Mouse (Mus musculus) C2C12 (cell line): ENCODE data around the gene Ccnd3. TPM values are rescaled to one million over a fixed set of nuclear protein-coding genes. Genes with fewer than 3 reads are reported as not detected.

ENCODE experiments used
- H3K27me3 ChIP-seq: one replicate; pipeline ENCODE4 v1.6.1; 2011; ENCODE audit not compliant: control insufficient read depth, insufficient read depth, insufficient read length
- H3K36me3 ChIP-seq: one replicate; pipeline ENCODE4 v1.6.1; 2011; ENCODE audit not compliant: control insufficient read depth, insufficient read depth
- H3K4me3 ChIP-seq: one replicate; pipeline ENCODE4 v1.5.1; 2011; ENCODE audit warnings: mild to moderate bottlenecking, control low read depth; ENCODE audit not compliant: poor library complexity, insufficient read depth, severe bottlenecking
- H3K79me2 ChIP-seq: one replicate; pipeline ENCODE4 v1.6.1; 2011; ENCODE audit not compliant: control insufficient read depth, insufficient read depth
- H3K79me3 ChIP-seq: one replicate; pipeline ENCODE4 v1.6.1; 2011; ENCODE audit warnings: low read depth, control low read depth
- H3ac ChIP-seq: one replicate; pipeline ENCODE3; 2011; ENCODE audit warnings: low read depth; ENCODE audit not compliant: control insufficient read depth, insufficient read length
- CEBPB ChIP-seq: IDR thresholded peaks from one replicate; pipeline ENCODE4 v1.6.1; 2011; ENCODE audit warnings: low read depth, mild to moderate bottlenecking, control low read depth, moderate library complexity
- CTCF ChIP-seq: IDR thresholded peaks from one replicate; pipeline ENCODE4 v1.5.1; 2011; ENCODE audit not compliant: control insufficient read depth, insufficient read depth, insufficient read length
- FOSL1 ChIP-seq: IDR thresholded peaks from one replicate; pipeline ENCODE4 v1.8.0; 2011; ENCODE audit warnings: mild to moderate bottlenecking, low read length; ENCODE audit not compliant: poor library complexity, insufficient read depth, severe bottlenecking
- MAX ChIP-seq: IDR thresholded peaks from one replicate; pipeline ENCODE4 v1.6.1; 2011; ENCODE audit warnings: mild to moderate bottlenecking, control low read depth
- MYOD1 ChIP-seq: IDR thresholded peaks from one replicate; pipeline ENCODE4 v1.6.1; 2011; ENCODE audit warnings: low read depth; ENCODE audit not compliant: control insufficient read depth, insufficient read length
- MYOG ChIP-seq: IDR thresholded peaks from one replicate; pipeline ENCODE4 v1.6.1; 2011; ENCODE audit not compliant: control insufficient read depth, insufficient read length; ENCODE audit errors: extremely low read depth
- USF1 ChIP-seq: IDR thresholded peaks from one replicate; pipeline ENCODE4 v1.6.1; 2011; ENCODE audit warnings: low read depth, mild to moderate bottlenecking, control low read depth, moderate library complexity
- polyA plus RNA-seq: library from polyadenylated mRNA; unstranded; fragments of >200 nt; fragmentation: generic; extraction: Trizol; gene quantifications from one replicate; pipeline ENCODE4 v1.2.1, GENCODE M21; 2012; ENCODE audit warnings: missing spikeins

Ccnd3 gene
- polyA plus RNA-seq, 1 experiment: 217 TPM

DNA sequence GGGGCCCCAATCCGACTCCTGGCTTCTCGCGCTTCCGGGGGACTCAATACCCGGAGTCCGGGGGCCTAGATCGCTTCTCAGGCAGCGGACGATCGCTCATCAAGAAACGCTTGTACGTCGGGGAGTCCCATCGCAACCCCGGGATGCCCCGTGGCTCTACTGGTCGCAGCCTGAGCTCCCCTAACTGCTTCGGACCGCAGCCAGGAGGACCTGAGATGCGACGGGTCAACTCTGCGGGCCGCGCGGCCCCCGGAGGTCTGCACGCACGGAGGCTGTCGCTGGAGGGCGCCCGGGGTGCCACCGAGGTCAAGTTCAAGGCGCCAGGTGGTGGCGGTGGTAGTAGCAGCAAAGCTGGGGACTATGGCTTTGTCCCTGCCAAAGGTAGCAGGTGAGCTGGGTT is 36.4 kb upstream of the Ccnd3 start:
- TF ChIP-seq FOSL1 (no peak), MYOD1 (no peak), CEBPB (no peak), MYOG (no peak)
- no peaks in the 10 kb centered on the region for H3K36me3 ChIP-seq
- peaks cover 39% of the 10 kb centered on the region for H3K27me3 ChIP-seq
- no peak overlapping the region for H3K4me3 ChIP-seq
- H3ac ChIP-seq: no peak overlapping the region
- H3K79me3 ChIP-seq: no peaks in the 10 kb centered on the region
- no peaks in the 10 kb centered on the region for H3K79me2 ChIP-seq

DNA sequence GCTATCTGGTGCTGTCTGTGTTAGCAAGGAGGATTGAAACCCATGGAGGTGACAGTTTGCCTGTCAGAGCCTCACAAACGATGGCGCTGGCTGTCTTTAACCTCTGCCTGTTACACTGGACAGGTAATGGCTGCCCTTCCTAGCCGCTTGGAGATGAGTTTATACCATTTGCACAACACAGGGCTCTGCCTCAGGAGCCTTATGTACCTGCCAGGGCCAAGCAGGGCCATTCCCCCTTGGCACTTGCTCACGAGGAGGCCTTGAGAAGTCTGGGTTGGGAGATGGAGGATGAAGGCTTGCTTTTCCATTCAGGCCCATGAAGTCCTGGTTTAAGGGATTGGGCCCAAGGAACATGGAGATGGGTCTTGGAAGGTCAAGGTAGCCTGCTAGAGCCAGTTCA is 35.2 kb upstream of the Ccnd3 start:
- no peak for TF ChIP-seq MYOD1
- no peak for TF ChIP-seq CEBPB
- TF ChIP-seq CTCF: no peak
- TF ChIP-seq FOSL1: no peak
- TF ChIP-seq MYOG: no peak
- TF ChIP-seq USF1: no peak
- no peak for TF ChIP-seq MAX
- Histone ChIP-seq H3K79me2 (no peaks in the 10 kb centered on the region), H3K79me3 (no peaks in the 10 kb centered on the region), H3K27me3 (peaks cover 29% of the 10 kb centered on the region), H3K4me3 (no peak overlapping the region), H3K36me3 (no peaks in the 10 kb centered on the region), H3ac (no peak overlapping the region)

DNA sequence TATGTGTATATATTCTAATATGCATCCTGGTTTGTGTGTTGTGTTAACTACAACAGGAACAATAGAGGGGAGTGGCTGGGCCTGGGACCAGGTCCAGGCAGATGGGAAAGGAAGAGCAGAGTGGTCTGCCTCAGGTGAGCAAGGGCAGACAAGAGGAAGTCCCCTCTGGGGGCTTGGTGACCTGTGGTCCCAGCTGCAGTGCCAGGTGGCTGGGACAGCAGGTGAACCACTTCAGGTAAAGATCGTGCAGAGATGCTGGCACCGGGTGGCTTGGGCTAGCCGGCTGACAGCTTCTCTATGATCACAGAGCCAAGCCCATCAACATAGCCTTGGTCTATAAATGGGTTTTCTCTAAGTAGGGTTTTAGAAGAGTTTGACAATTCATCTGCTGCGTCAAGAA is 34.7 kb upstream of the Ccnd3 start:
- Histone ChIP-seq H3K36me3 (no peaks in the 10 kb centered on the region), H3K27me3 (peaks cover 25% of the 10 kb centered on the region), H3K79me2 (no peaks in the 10 kb centered on the region), H3K79me3 (no peaks in the 10 kb centered on the region), H3ac (no peak overlapping the region), H3K4me3 (no peak overlapping the region)
- TF ChIP-seq MYOG (no peak), CEBPB (no peak), FOSL1 (no peak), USF1 (no peak), MYOD1 (no peak), MAX (no peak), CTCF (no peak)

DNA sequence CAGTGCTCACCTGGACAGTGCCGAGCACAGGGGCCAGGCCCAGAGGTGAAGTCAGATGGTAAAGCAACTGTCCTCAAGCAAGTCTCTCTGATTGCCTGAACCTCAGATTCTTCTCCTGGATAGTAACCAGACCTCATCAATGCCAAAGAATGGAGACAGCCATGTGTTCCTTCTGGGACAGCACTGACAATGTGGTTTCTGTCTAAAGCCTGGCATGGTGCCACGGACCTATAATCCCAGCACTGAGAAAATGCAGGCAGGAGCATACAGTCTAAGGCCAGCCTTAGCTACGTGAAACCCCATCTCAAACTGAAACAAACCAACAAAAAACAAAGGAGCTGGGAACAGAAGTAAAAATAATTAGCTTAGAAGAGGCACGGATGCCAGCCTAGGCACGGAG is 34.2 kb upstream of the Ccnd3 start:
- no peak overlapping the region for H3K4me3 ChIP-seq
- no peaks in the 10 kb centered on the region for H3K79me2 ChIP-seq
- peaks cover 19% of the 10 kb centered on the region for H3K27me3 ChIP-seq
- no peaks in the 10 kb centered on the region for H3K79me3 ChIP-seq
- no peak overlapping the region for H3ac ChIP-seq
- TF ChIP-seq MAX: no peak
- H3K36me3 ChIP-seq: no peaks in the 10 kb centered on the region

DNA sequence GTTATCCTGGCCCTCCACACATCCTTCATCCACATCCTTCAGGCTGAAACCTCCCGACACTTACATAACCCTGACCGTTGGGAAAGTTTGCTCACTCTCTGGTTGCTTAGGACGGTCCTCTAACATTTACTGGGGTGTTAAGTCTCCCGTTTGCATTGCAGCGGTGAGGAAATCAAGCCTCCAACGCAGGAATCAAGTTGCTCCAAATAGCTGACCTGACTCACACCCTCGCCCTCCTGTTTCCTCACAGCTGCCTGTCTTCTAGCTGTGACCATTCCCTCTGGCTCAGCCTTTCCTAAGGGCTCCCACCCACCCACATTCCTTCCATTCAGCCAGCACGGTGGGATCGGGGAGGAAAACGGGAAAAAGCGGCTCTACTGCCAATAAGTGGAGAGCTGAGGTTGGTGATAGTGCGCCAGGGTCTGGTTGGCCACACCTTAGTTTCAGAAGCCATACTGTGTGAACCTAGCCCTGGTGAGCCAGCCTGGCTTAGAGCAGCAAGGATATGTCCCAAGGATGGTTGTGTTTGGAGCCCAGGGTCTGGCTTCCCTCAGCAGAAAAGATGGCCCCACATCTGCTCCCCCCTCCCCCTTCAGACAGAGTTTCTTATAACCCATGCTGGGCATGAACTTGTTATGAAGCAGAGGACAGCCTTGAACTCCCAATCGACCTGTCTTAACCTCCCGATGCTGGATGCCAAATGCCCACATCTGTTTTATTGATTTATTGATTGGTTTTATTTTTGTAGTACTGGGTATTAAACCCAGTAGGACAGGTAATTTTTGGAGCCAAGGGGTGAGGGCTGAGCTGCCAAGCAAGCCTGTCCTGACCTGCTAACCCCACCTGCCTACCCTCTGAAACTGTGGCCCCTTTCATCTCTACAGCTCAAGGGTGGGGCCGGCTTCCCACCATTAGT is 32.2 kb upstream of the Ccnd3 start:
- Histone ChIP-seq H3K4me3 (no peak overlapping the region), H3K79me2 (no peaks in the 10 kb centered on the region), H3K36me3 (no peaks in the 10 kb centered on the region), H3K79me3 (no peaks in the 10 kb centered on the region), H3ac (no peak overlapping the region), H3K27me3 (peaks cover 4% of the 10 kb centered on the region)
- TF ChIP-seq CTCF (no peak), MAX (no peak), FOSL1 (no peak), USF1 (no peak), MYOG (no peak), MYOD1 (no peak), CEBPB (no peak)

DNA sequence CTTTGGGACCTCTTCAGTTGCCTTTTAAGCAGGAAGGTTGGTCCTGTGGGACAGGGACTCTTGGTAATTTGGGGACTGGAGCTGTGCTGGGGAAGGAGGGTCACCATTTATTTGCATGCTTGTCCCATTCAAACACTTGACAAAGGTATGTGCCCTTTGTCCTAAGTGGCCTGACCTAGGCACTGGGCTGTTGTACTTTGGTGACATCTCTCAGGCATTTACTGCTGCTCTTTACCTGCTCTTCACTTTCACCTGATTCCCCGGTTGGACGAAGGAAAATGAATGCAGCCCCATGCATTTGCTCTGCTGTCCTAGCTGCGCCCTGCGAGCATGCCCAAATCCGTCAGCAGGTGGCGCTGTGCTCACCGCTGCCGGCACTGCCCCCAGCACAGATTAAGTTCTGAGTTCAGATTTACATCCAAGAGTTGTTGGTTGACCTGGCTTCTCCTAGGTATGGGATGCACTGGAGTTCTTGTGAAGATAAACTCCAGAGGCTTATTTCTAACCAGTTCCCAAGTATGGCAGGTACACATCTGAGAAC is 31.3 kb upstream of the Ccnd3 start:
- no peak overlapping the region for H3ac ChIP-seq
- TF ChIP-seq MAX (no peak), CTCF (peak; percentile 95)
- no peaks in the 10 kb centered on the region for H3K79me3 ChIP-seq
- H3K27me3 ChIP-seq: no peaks in the 10 kb centered on the region
- H3K36me3 ChIP-seq: no peaks in the 10 kb centered on the region
- H3K4me3 ChIP-seq: no peak overlapping the region
- no peaks in the 10 kb centered on the region for H3K79me2 ChIP-seq
